Comparison of ENCODE assay signal across 8 mouse cellular contexts in the genomic region with DNA sequence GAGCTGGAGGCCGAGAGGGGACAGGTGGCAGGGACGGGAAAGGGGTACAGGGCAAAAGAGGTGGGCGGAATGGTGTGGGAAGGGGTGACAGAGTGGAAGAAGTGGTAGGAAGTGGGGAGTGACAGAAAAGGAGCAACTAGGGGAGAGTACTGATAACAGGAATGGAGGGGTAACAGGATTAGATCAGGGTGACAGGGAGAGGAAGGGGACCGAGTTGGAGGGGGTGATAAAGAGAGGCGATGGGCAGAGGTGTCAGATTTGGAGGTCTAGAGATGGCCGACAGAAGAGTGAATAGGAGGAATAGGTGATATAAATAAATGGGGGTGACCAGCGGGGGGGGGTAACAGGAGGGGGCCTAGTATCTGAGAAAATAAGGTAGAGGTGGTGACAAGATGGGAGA. TPM values are rescaled to one million over a fixed set of nuclear protein-coding genes. Genes with fewer than 3 reads are reported as not detected.
DNase-seq lines count a peak whose midpoint lies in the region; ATAC-seq and TF ChIP-seq lines count a peak whose summit lies in the region.

No protein-coding gene starts in this region.

- no peak for TF ChIP-seq POLR2A in spleen, adult 2 months (IDR thresholded peaks at IDR 0.05; ENCODE audit: low read depth, low read length)

- no peak for TF ChIP-seq CTCF in gastrocnemius, adult 2 months (IDR thresholded peaks at IDR 0.05)
- no peak for TF ChIP-seq CTCF in spleen, adult 2 months (IDR thresholded peaks at IDR 0.05; ENCODE audit: extremely low read depth, insufficient read depth, insufficient read length, insufficient replicate concordance)

- no peaks in the 10 kb centered on the region for H3K9me3 ChIP-seq in limb, embryonic 15.5 days
- H3K9me3 ChIP-seq in stomach, embryonic 16.5 days (replicated peaks; ENCODE audit: control insufficient read depth, low read length), result no peaks in the 10 kb centered on the region

- peak overlapping the region; percentile 99 for H3K27ac ChIP-seq in gastrocnemius, adult 2 months
- H3K27ac ChIP-seq in spleen, adult 2 months (ENCODE audit: insufficient read depth, low read length), result peak overlapping the region; percentile 75
- peak overlapping the region; percentile 87 for H3K27ac ChIP-seq in limb, embryonic 15.5 days
- peak overlapping the region; percentile 90 for H3K27ac ChIP-seq in stomach, embryonic 16.5 days (ENCODE audit: low read length)

- DNase-seq in gastrocnemius, adult 2 months, result no peak
- DNase-seq in gastrocnemius, adult 18-20 months (ENCODE audit: low spot score), result no peak
- DNase-seq in spleen, adult 2 months (ENCODE audit: low read depth in 1 of 2, low spot score in 2 of 2), result no peak
- DNase-seq in spleen, postnatal 14 days (ENCODE audit: low spot score in 2 of 2), result no peak
- DNase-seq in ovary, postnatal 14 days (ENCODE audit: low spot score), result no peak
- no peak for DNase-seq in cerebellum, adult 9-10 months

- H3K4me3 ChIP-seq in gastrocnemius, adult 2 months, result peak overlapping the region; percentile 97
- H3K4me3 ChIP-seq in spleen, adult 2 months (ENCODE audit: extremely low read depth, insufficient read depth, insufficient read length), result peak overlapping the region; percentile 76
- peak overlapping the region; percentile 79 for H3K4me3 ChIP-seq in limb, embryonic 15.5 days
- H3K4me3 ChIP-seq in stomach, embryonic 16.5 days (replicated peaks; ENCODE audit: low read length), result peak overlapping the region; percentile 89

- intact Hi-C loops in gastrocnemius, adult 2 months (cut with DNase I), result no loop called here

- peaks cover 27% of the 10 kb centered on the region for H3K4me1 ChIP-seq in spleen, adult 2 months (ENCODE audit: control insufficient read depth, insufficient read depth, insufficient read length)
- H3K4me1 ChIP-seq in limb, embryonic 15.5 days, result peaks cover 40% of the 10 kb centered on the region
- H3K4me1 ChIP-seq in stomach, embryonic 16.5 days (ENCODE audit: control insufficient read depth, insufficient read depth, low read length), result peaks cover 21% of the 10 kb centered on the region

- H3K27me3 ChIP-seq in spleen, adult 2 months (ENCODE audit: control insufficient read depth, insufficient read depth, low read length), result no peaks in the 10 kb centered on the region
- no peaks in the 10 kb centered on the region for H3K27me3 ChIP-seq in limb, embryonic 15.5 days
- no peaks in the 10 kb centered on the region for H3K27me3 ChIP-seq in stomach, embryonic 16.5 days (ENCODE audit: control insufficient read depth, insufficient read depth, low read length)

- H3K9ac ChIP-seq in limb, embryonic 15.5 days, result peak overlapping the region; percentile 67
- H3K9ac ChIP-seq in stomach, embryonic 16.5 days (ENCODE audit: low read length), result peak overlapping the region; percentile 95

- ATAC-seq in limb, embryonic 15.5 days (ENCODE audit: insufficient number of reproducible peaks, low FRiP score, low TSS enrichment, low read depth), result no peak
- no peak for ATAC-seq in stomach, embryonic 16.5 days (ENCODE audit: insufficient read depth, low FRiP score)

- H3K4me2 ChIP-seq in limb, embryonic 15.5 days, result peak overlapping the region; percentile 82
- peak overlapping the region; percentile 83 for H3K4me2 ChIP-seq in stomach, embryonic 16.5 days (ENCODE audit: low read depth, low read length)

- H3K36me3 ChIP-seq in spleen, adult 2 months (ENCODE audit: control insufficient read depth, insufficient read depth, low read length), result peaks cover 14% of the 10 kb centered on the region; the same call in 1 of the 2 replicates
- peaks cover 30% of the 10 kb centered on the region for H3K36me3 ChIP-seq in limb, embryonic 15.5 days
- H3K36me3 ChIP-seq in stomach, embryonic 16.5 days (ENCODE audit: control insufficient read depth, insufficient read depth, low read length), result peaks cover 14% of the 10 kb centered on the region; the same call in 1 of the 2 replicates

- WGBS in spleen, adult 2 months, result 3% methylated on average over 7 of the region's 7 CpGs
- 5% methylated on average over 7 of the region's 7 CpGs for WGBS in limb, embryonic 15.5 days
- WGBS in stomach, embryonic 16.5 days, result 1% methylated on average over 7 of the region's 7 CpGs

RNA-seq across cellular contexts. Expression of a gene that starts 1.1 kb away (rescaled TPM):
- 10 to 100 TPM; 37.0 to 40.4 TPM for total RNA-seq in gastrocnemius, adult 2 months (2021)
- 10 to 100 TPM; 34.8 to 38.3 TPM for total RNA-seq in gastrocnemius, adult 18-20 months (2021)
- 112 and 128 TPM in 2 replicates for polyA plus RNA-seq in spleen, adult 2 months (2012; rRNA removed)
- polyA plus RNA-seq in limb, embryonic 15.5 days (2015; fragmentation: Nextera tagmentation; extraction: Ambion mirVana), result 40.3 and 42.5 TPM in 2 replicates
- polyA plus RNA-seq in stomach, embryonic 16.5 days (2015; fragmentation: Nextera tagmentation; extraction: Ambion mirVana), result 26.7 and 27.4 TPM in 2 replicates

RNA-seq across cellular contexts. Expression of a gene that starts 18.0 kb away (rescaled TPM):
- total RNA-seq in gastrocnemius, adult 2 months (2021), result 1 to 10 TPM; 5.4 to 7.4 TPM
- total RNA-seq in gastrocnemius, adult 18-20 months (2021), result 1 to 10 TPM; 5.7 to 7.3 TPM
- 17.2 and 21.3 TPM in 2 replicates for polyA plus RNA-seq in spleen, adult 2 months (2012; rRNA removed)
- polyA plus RNA-seq in limb, embryonic 15.5 days (2015; fragmentation: Nextera tagmentation; extraction: Ambion mirVana), result 20.8 and 24.4 TPM in 2 replicates
- 6.9 and 11.0 TPM in 2 replicates for polyA plus RNA-seq in stomach, embryonic 16.5 days (2015; fragmentation: Nextera tagmentation; extraction: Ambion mirVana)

RNA-seq across cellular contexts. Expression of a gene that starts 29.2 kb away (rescaled TPM):
- under 1 TPM; 0.38 to 0.86 TPM for total RNA-seq in gastrocnemius, adult 2 months (2021)
- total RNA-seq in gastrocnemius, adult 18-20 months (2021), result 1 to 10 TPM in 1 of 2 experiments, under 1 TPM in 1; 0.82 to 1.1 TPM
- polyA plus RNA-seq in spleen, adult 2 months (2012; rRNA removed), result 62.9 and 90.7 TPM in 2 replicates
- polyA plus RNA-seq in limb, embryonic 15.5 days (2015; fragmentation: Nextera tagmentation; extraction: Ambion mirVana), result 176 and 198 TPM in 2 replicates
- polyA plus RNA-seq in stomach, embryonic 16.5 days (2015; fragmentation: Nextera tagmentation; extraction: Ambion mirVana), result 186 and 209 TPM in 2 replicates

RNA-seq across cellular contexts. Expression of a gene that starts 30.9 kb away (rescaled TPM):
- total RNA-seq in gastrocnemius, adult 2 months (2021), result 10 to 100 TPM; 74.1 to 77.4 TPM
- total RNA-seq in gastrocnemius, adult 18-20 months (2021), result 10 to 100 TPM; 83.2 to 83.8 TPM
- polyA plus RNA-seq in spleen, adult 2 months (2012; rRNA removed), result 106 and 125 TPM in 2 replicates
- 8.2 and 10.0 TPM in 2 replicates for polyA plus RNA-seq in limb, embryonic 15.5 days (2015; fragmentation: Nextera tagmentation; extraction: Ambion mirVana)
- 5.7 and 6.3 TPM in 2 replicates for polyA plus RNA-seq in stomach, embryonic 16.5 days (2015; fragmentation: Nextera tagmentation; extraction: Ambion mirVana)

RNA-seq across cellular contexts. Expression of a gene that starts 32.6 kb away (rescaled TPM):
- not detected for total RNA-seq in gastrocnemius, adult 2 months (2021)
- total RNA-seq in gastrocnemius, adult 18-20 months (2021), result not detected
- 0.07 TPM in 1 of 2 replicates, not detected in the other for polyA plus RNA-seq in spleen, adult 2 months (2012; rRNA removed)
- 0.32 and 0.40 TPM in 2 replicates for polyA plus RNA-seq in limb, embryonic 15.5 days (2015; fragmentation: Nextera tagmentation; extraction: Ambion mirVana)
- polyA plus RNA-seq in stomach, embryonic 16.5 days (2015; fragmentation: Nextera tagmentation; extraction: Ambion mirVana), result 0.49 and 0.57 TPM in 2 replicates
